Mouse (Mus musculus): Measurements from ENCODE around the gene Hoxc4.

- TF ChIP-seq POLR2A (IDR thresholded peaks at IDR 0.05; ENCODE audit: insufficient read depth, low read length), result no peak
- TF ChIP-seq CTCF (IDR thresholded peaks at IDR 0.05; ENCODE audit: low read depth, low read length), result no peak
- no peak for TF ChIP-seq EP300 (IDR thresholded peaks at IDR 0.05; ENCODE audit: insufficient read depth, low read depth, low read length)
These were observed 40.8 kb downstream of the Hoxc4 start for GRCm38 (mm10) chr15:103059393-103059992.
